Comparison of ENCODE assay signal across 21 mouse cellular contexts in the genomic region with DNA sequence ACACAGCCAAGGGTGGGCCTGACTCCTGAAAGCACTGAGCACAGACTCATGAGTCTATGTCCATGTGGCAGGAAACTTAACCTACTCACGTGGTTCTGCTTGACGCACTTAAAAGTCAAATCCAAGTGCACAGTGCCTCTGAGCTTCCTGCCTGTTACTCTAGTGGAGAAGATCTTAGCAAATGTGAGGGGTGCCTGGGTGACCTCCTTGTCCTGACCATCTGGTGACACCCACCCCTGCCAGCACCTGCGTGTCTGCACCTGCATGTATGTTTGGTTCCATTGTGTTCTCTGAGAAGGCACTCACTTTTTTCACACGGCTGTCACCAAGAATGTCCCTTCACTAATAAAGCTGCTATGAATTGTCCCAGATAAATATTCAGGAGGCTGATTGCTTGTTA. TPM values are rescaled to one million over a fixed set of nuclear protein-coding genes. Genes with fewer than 3 reads are reported as not detected.
"Had no signal": no experiment of that assay in that cellular context is flagged by ENCODE, and none has a peak within 500 bp of the region (broad histone marks: within the 10 kb centered on the region; RNA-seq: fewer than 3 reads in every experiment).

No protein-coding gene starts in this region.

- H3K27ac ChIP-seq: liver, embryonic 12.5 days; liver, embryonic 14.5 days; midbrain, embryonic 10.5 days; midbrain, embryonic 12.5 days; midbrain, embryonic 15.5 days; neural tube, embryonic 12.5 days had no signal

- H3K27me3 ChIP-seq: liver, embryonic 12.5 days; midbrain, embryonic 12.5 days; midbrain, embryonic 15.5 days; neural tube, embryonic 12.5 days had no signal

- H3K36me3 ChIP-seq: liver, embryonic 12.5 days; midbrain, embryonic 15.5 days; neural tube, embryonic 12.5 days had no signal

- ATAC-seq: liver, embryonic 12.5 days; midbrain, embryonic 15.5 days had no signal

- H3K4me2 ChIP-seq: liver, embryonic 12.5 days; lung, embryonic 14.5 days; midbrain, embryonic 12.5 days; midbrain, embryonic 15.5 days; neural tube, embryonic 12.5 days had no signal

- DNase-seq: lung, adult 18-20 months; lung, embryonic 14.5 days; lung, postnatal 10 days; lung, postnatal 4 days; right cerebral cortex, postnatal 14 days had no signal

- H3K9ac ChIP-seq: liver, embryonic 12.5 days; liver, embryonic 14.5 days; lung, embryonic 14.5 days; midbrain, embryonic 12.5 days; midbrain, embryonic 15.5 days had no signal

- H3K4me1 ChIP-seq: liver, embryonic 12.5 days; midbrain, embryonic 10.5 days; midbrain, embryonic 12.5 days; midbrain, embryonic 15.5 days had no signal

- H3K4me3 ChIP-seq: liver, embryonic 12.5 days; midbrain, embryonic 10.5 days; midbrain, embryonic 12.5 days; midbrain, embryonic 15.5 days; neural tube, embryonic 12.5 days had no signal

- H3K9me3 ChIP-seq: liver, embryonic 12.5 days; midbrain, embryonic 10.5 days; midbrain, embryonic 12.5 days; midbrain, embryonic 15.5 days; neural tube, embryonic 12.5 days had no signal

RNA-seq across cellular contexts. Expression of a gene that starts 36.5 kb away (rescaled TPM):
- total RNA-seq: liver, adult 2 months; megakaryocyte, adult 5-6 weeks; megakaryocyte-erythroid progenitor cell, adult 5-6 weeks; midbrain, postnatal 0 days; monocyte, adult 5-6 weeks; neutrophil, adult 5-6 weeks had no signal
- polyA plus RNA-seq: liver, adult 2 months; liver, embryonic 12.5 days; liver, embryonic 14.5 days; lung, embryonic 14.5 days; lung, embryonic 16.5 days; midbrain, embryonic 10.5 days; midbrain, embryonic 12.5 days; midbrain, embryonic 15.5 days; midbrain, postnatal 0 days; neural tube, embryonic 12.5 days; neural tube, embryonic 14.5 days; stomach, embryonic 14.5 days; stomach, embryonic 16.5 days had no signal
